Mouse (Mus musculus): ENCODE results near the gene Sertad4.
A peak's percentile ranks its signal among the peaks of the same experiment; 100 is the strongest.

Sertad4 gene

GRCm38 (mm10) chr1:192806168-192807157, 49.1 kb downstream of the Sertad4 start:
- DNase-seq (ENCODE audit: low spot score in 2 of 2), result no peak

GRCm38 (mm10) chr1:192800338-192800737, 55.2 kb downstream of the Sertad4 start:
- no peak for DNase-seq (ENCODE audit: low spot score in 2 of 2)

- DNase-seq (ENCODE audit: low spot score in 2 of 2), result peak in 1 of 2 experiments; percentile 21
Measured at GRCm38 (mm10) chr1:192799165-192799991, 56.2 kb downstream of the Sertad4 start.

GRCm38 (mm10) chr1:192798212-192799164, 57.1 kb downstream of the Sertad4 start:
- no peak for DNase-seq (ENCODE audit: low spot score in 2 of 2)

GRCm38 (mm10) chr1:192797011-192797274, 58.6 kb downstream of the Sertad4 start:
- DNase-seq (ENCODE audit: low spot score in 2 of 2), result no peak

GRCm38 (mm10) chr1:192796201-192797010, 59.1 kb downstream of the Sertad4 start:
- DNase-seq (ENCODE audit: low spot score in 2 of 2), result no peak

- DNase-seq (ENCODE audit: low spot score in 2 of 2), result no peak
Measured at GRCm38 (mm10) chr1:192794957-192795745, 60.4 kb downstream of the Sertad4 start.
